Mouse (Mus musculus) liver, adult (tissue): ENCODE data around the gene Armh3.

ENCODE experiments used
- GATA4 ChIP-seq: IDR thresholded peaks from 2 replicates; pipeline ENCODE4 v1.6.1; 2014; ENCODE audit warnings: mild to moderate bottlenecking, low read length; ENCODE audit not compliant: insufficient replicate concordance

Gene Armh3

GRCm38 (mm10) chr19:45827125-45827524 lies 171.2 kb downstream of the Armh3 start:
- no peak for TF ChIP-seq GATA4

DNA sequence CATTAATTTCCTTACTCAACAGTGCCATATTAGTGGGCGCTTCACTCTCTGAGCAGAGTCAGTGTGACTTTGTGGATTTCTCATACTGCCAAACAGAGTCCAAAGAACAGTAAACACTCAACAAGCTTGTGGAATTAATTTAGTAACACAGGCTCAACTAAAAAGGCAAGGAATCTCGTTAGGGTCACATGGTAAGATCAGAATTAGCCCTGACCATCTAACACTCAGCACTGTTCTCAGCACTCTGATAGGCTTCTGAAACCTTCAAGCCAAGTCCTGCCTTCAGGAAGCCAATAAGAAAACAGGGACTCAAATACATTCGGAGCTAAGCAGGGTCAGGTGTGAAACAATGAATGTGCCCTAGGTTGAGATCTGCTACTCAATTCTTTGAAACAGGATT lies 172.1 kb downstream of the Armh3 start:
- TF ChIP-seq GATA4: no peak

- no peak for TF ChIP-seq GATA4
These were observed 176.5 kb downstream of the Armh3 start for GRCm38 (mm10) chr19:45821832-45822231.

DNA sequence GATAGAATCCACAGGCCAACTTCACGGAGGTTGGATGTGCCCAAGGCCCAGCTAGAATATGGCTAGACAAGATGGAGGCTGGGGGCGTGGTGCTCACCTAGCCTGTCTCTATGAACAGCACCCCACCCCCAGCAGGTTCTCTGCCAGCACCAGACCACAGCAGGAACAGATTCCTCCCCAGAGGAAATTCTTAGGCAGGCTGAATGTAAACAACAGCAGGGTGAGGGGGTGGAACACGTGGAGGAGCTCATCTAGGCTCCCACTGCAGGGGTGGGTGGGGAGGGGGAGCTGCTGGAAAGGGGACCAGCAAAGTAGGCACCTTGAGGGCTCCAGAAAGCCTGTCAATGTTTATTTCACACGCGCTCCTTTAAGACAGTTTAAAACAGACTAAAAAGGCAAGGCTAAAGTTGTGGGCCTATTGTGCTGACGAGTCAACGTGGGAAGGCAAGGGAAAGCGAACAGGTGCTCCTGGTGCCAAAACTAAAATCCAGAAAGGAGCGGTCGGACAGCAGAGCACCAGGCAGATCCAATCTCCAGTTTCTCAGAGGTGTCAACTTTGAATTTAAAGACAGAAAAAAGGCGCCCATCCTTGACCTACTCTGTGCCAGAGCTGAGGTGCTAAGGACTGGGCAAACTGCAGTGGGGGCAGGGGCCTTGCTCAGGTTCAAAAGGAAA lies 180.3 kb downstream of the Armh3 start:
- no peak for TF ChIP-seq GATA4

DNA sequence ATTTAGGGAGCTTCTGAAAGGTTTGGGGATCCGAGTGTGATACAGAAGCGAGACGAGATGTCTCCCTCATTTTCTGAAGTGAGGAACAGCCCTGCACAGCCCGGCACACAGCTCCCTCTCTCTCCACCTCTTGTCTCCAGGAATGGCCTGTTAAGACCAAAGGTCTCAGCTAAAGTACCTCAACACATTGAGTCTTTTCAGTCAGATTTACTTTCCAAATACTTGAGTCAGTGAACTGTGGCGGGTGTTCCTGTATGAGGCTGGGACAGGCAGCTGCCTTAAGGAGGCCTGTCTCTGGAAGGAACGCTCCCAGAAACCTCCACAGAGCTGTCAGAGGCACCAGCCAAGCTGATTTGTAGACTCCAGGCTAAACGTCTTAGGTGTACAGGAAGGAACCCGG lies 181.6 kb downstream of the Armh3 start:
- TF ChIP-seq GATA4: no peak

DNA sequence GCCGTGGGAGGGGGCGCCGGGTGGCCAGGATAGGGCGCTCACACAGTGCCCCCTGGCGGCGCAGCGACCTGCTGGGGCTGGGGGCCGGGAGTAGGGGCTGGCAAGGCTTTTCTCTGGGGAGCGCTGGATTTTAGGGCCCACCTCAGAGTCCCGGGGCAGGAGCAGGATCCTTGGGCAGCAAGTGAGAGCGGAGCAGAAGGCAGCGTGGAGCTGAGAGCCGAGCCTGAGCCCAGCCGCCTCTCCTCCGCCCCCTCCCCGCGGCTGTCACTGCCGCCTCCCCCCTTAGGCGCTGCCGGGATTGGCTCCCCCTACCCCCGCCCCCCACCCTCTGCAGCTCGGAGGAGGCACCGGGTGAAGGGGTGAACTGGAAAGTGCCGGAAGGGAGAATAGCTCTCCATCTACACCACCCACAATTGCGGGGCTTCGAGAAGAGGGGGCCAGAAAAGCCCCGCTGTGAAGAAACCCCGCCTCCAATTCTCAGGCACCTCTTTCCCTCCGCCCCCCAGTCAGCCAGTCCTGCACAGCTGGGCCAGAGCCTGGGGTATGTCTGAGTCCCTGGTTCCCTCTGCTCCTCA lies 182.4 kb downstream of the Armh3 start, which contains the start of gene Kcnip2:
Kcnip2 (minus strand) TSS at position 231 of the 575 bp plus-strand sequence.
- no peak for TF ChIP-seq GATA4

DNA sequence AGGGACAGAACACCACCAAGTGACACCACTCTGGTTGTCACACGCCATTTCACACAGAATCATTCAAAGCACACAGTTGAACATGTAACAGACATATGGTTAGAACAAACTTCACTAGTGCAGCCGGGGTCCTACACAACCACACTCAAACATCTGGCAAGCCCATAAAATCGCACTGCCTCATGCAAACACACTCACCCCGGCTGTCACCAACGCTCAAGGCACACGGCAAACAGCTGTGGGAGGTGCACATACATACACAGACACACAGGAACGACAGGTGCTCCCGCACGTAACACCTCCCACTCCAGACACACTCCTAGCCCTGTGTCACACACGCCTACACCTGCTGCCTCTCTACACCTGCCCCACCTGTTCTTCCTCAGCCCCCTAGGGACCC lies 183.1 kb downstream of the Armh3 start:
- no peak for TF ChIP-seq GATA4

GRCm38 (mm10) chr19:45813801-45814200 lies 184.5 kb downstream of the Armh3 start:
- no peak for TF ChIP-seq GATA4

- TF ChIP-seq GATA4: no peak
These were observed 185.0 kb downstream of the Armh3 start for GRCm38 (mm10) chr19:45813263-45813662.

- no peak for TF ChIP-seq GATA4
These were observed 185.5 kb downstream of the Armh3 start for GRCm38 (mm10) chr19:45812673-45813252.

- TF ChIP-seq GATA4: no peak
These were observed 186.2 kb downstream of the Armh3 start for GRCm38 (mm10) chr19:45812115-45812514.

- no peak for TF ChIP-seq GATA4
These were observed 187.1 kb downstream of the Armh3 start for GRCm38 (mm10) chr19:45811028-45811674.

DNA sequence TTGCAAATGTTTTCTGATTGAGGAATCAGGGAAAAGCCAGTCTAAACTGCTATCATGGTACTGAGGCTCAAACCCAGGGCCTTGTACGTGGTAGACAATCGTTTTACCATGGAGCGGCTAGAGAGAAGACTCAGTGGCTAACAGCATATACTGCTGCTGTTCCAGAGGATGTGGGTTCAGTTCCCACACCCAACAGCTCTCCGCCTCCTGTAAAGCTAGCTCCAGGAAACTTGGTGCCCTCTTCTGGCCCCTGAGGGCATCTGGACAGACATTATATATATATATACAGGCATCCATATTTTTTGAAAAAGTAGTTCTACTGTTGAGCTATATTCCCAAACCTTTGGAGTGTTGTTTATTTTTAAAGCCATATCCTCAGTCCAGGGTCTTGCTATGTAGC lies 190.6 kb downstream of the Armh3 start:
- no peak for TF ChIP-seq GATA4

GRCm38 (mm10) chr19:45804593-45805368 lies 193.5 kb downstream of the Armh3 start:
- no peak for TF ChIP-seq GATA4

- TF ChIP-seq GATA4: no peak
These were observed 194.9 kb downstream of the Armh3 start for GRCm38 (mm10) chr19:45803408-45803807.

DNA sequence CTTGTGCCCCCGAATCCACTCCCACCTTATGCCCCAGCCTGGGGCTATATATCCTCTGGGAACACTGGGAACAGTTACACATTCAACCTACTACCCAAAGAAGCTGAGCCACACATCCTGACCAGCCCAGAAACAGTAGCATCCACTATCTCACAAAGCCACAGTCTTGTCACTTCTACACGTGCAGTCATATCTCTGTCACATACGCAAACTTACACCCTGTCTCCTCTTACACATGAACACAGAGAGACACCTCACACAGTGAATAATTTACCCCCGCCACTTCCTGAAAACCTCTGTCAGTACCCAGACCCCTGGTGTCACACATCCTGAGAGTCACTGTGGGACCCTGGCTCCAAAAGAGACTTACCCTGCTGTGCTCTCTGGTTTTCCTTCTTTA lies 195.6 kb downstream of the Armh3 start:
- no peak for TF ChIP-seq GATA4

GRCm38 (mm10) chr19:45796879-45797278 lies 201.4 kb downstream of the Armh3 start:
- no peak for TF ChIP-seq GATA4
